ENCODE assay signal across 13 mouse cellular contexts in genomic region chr17:15820146-15820545, GRCm38 (mm10). TPM values are rescaled to one million over a fixed set of nuclear protein-coding genes. Genes with fewer than 3 reads are reported as not detected.
DNase-seq lines count a peak whose midpoint lies in the region; ATAC-seq and TF ChIP-seq lines count a peak whose summit lies in the region.
"Had no signal": no experiment of that assay in that cellular context is flagged by ENCODE, and none has a peak within 500 bp of the region (broad histone marks: within the 10 kb centered on the region; RNA-seq: fewer than 3 reads in every experiment).

No protein-coding gene starts in this region.

- H3K4me3 ChIP-seq in gastrocnemius, adult 2 months = peak overlapping the region; percentile 59
- H3K4me3 ChIP-seq in intestine, embryonic 15.5 days (replicated peaks) = no peak overlapping the region
- no peak overlapping the region for H3K4me3 ChIP-seq in intestine, postnatal 0 days (ENCODE audit: low read depth, low read length)
- no peak overlapping the region for H3K4me3 ChIP-seq in embryonic facial prominence, embryonic 12.5 days
- H3K4me3 ChIP-seq in neural tube, embryonic 14.5 days (ENCODE audit: low read depth, low read length) = no peak overlapping the region
- no peak overlapping the region for H3K4me3 ChIP-seq in forebrain, embryonic 11.5 days (ENCODE audit: low read depth, low read length)
- H3K4me3 ChIP-seq: erythroblast, embryonic 14.5 days had no signal

- H3K36me3 ChIP-seq in intestine, embryonic 15.5 days = peaks cover 10% of the 10 kb centered on the region
- peaks cover 16% of the 10 kb centered on the region; the same call in 1 of the 2 replicates for H3K36me3 ChIP-seq in intestine, postnatal 0 days (ENCODE audit: control insufficient read depth, insufficient read depth)
- H3K36me3 ChIP-seq in embryonic facial prominence, embryonic 12.5 days = peaks cover 6% of the 10 kb centered on the region; the same call in 1 of the 2 replicates
- no peaks in the 10 kb centered on the region; the same call in none of the 2 replicates for H3K36me3 ChIP-seq in neural tube, embryonic 14.5 days (ENCODE audit: control insufficient read depth, insufficient read depth, low read length)
- H3K36me3 ChIP-seq in forebrain, embryonic 11.5 days (ENCODE audit: control insufficient read depth, insufficient read depth, low read length) = no peaks in the 10 kb centered on the region; the same call in 1 of the 2 replicates

- ATAC-seq in intestine, embryonic 15.5 days = no peak
- no peak for ATAC-seq in intestine, postnatal 0 days
- ATAC-seq in embryonic facial prominence, embryonic 12.5 days (ENCODE audit: insufficient number of reproducible peaks, insufficient read depth, low FRiP score, low TSS enrichment) = no peak
- no peak for ATAC-seq in neural tube, embryonic 14.5 days (ENCODE audit: low read depth)
- ATAC-seq in forebrain, embryonic 11.5 days (replicated peaks; ENCODE audit: low FRiP score) = no peak

- WGBS in intestine, embryonic 15.5 days = 69% methylated on average over 6 of the region's 6 CpGs
- WGBS in intestine, postnatal 0 days = 67% methylated on average over 6 of the region's 6 CpGs
- 18% methylated on average over 6 of the region's 6 CpGs for WGBS in embryonic facial prominence, embryonic 12.5 days
- WGBS in neural tube, embryonic 14.5 days = 50% methylated on average over 6 of the region's 6 CpGs
- WGBS in forebrain, embryonic 11.5 days = 71% methylated on average over 6 of the region's 6 CpGs

- intact Hi-C loops in gastrocnemius, adult 2 months (cut with DNase I) = no loop called here
- intact Hi-C loops in gastrocnemius, postnatal 14 days (cut with DNase I; ENCODE audit: low total_unique reads) = no loop called here

- TF ChIP-seq CTCF in gastrocnemius, adult 2 months (IDR thresholded peaks at IDR 0.05) = no peak
- TF ChIP-seq CTCF in intestine, postnatal 0 days (IDR thresholded peaks at IDR 0.05; ENCODE audit: low read depth) = no peak

- no peak overlapping the region for H3K9ac ChIP-seq in intestine, embryonic 15.5 days
- H3K9ac ChIP-seq in intestine, postnatal 0 days (ENCODE audit: low read depth, low read length) = no peak overlapping the region
- no peak overlapping the region for H3K9ac ChIP-seq in embryonic facial prominence, embryonic 12.5 days
- H3K9ac ChIP-seq in neural tube, embryonic 14.5 days (replicated peaks; ENCODE audit: low read depth, low read length) = no peak overlapping the region
- H3K9ac ChIP-seq in forebrain, embryonic 11.5 days (ENCODE audit: low read length) = no peak overlapping the region

- 0 out of 2 replicates have a peak overlapping the region, but pooled peaks have one; percentile 2 for H3K4me2 ChIP-seq in intestine, embryonic 15.5 days (replicated peaks)
- no peak overlapping the region for H3K4me2 ChIP-seq in intestine, postnatal 0 days (replicated peaks; ENCODE audit: low read depth)
- H3K4me2 ChIP-seq in embryonic facial prominence, embryonic 12.5 days (replicated peaks) = peak overlapping the region; percentile 15; the same call in 1 of the 2 replicates
- H3K4me2 ChIP-seq in neural tube, embryonic 14.5 days (ENCODE audit: low read depth, low read length) = peak overlapping the region; percentile 2; the same call in 1 of the 2 replicates
- no peak overlapping the region for H3K4me2 ChIP-seq in forebrain, embryonic 11.5 days (ENCODE audit: low read depth, low read length, severe bottlenecking)

- H3K4me1 ChIP-seq in intestine, embryonic 15.5 days (replicated peaks) = peaks cover 17% of the 10 kb centered on the region; the same call in 1 of the 2 replicates
- H3K4me1 ChIP-seq in intestine, postnatal 0 days (replicated peaks; ENCODE audit: control insufficient read depth, insufficient read depth, low read length) = no peaks in the 10 kb centered on the region; the same call in 1 of the 2 replicates
- peaks cover 40% of the 10 kb centered on the region for H3K4me1 ChIP-seq in embryonic facial prominence, embryonic 12.5 days
- peaks cover 35% of the 10 kb centered on the region for H3K4me1 ChIP-seq in neural tube, embryonic 14.5 days (ENCODE audit: control insufficient read depth, insufficient read depth, low read length)
- no peaks in the 10 kb centered on the region for H3K4me1 ChIP-seq in forebrain, embryonic 11.5 days (replicated peaks; ENCODE audit: control insufficient read depth, insufficient read depth, low read length)

- no peaks in the 10 kb centered on the region for H3K9me3 ChIP-seq in intestine, embryonic 15.5 days
- no peaks in the 10 kb centered on the region for H3K9me3 ChIP-seq in intestine, postnatal 0 days (ENCODE audit: control insufficient read depth)
- H3K9me3 ChIP-seq in embryonic facial prominence, embryonic 12.5 days = no peaks in the 10 kb centered on the region
- H3K9me3 ChIP-seq in neural tube, embryonic 14.5 days (ENCODE audit: control insufficient read depth, low read length) = no peaks in the 10 kb centered on the region
- no peaks in the 10 kb centered on the region for H3K9me3 ChIP-seq in forebrain, embryonic 11.5 days (ENCODE audit: control insufficient read depth, low read length)

- no peak for DNase-seq in gastrocnemius, adult 2 months
- no peak for DNase-seq in gastrocnemius, postnatal 14 days
- no peak for DNase-seq in left cerebral cortex, adult 11 months (ENCODE audit: low spot score)
- no peak for DNase-seq in forebrain, embryonic 11.5 days (ENCODE audit: low spot score)
- DNase-seq: cerebellum, adult 8-10 months; kidney, adult 9 months; lung, postnatal 10 days; retina, postnatal 1 day had no signal

- no peaks in the 10 kb centered on the region for H3K27me3 ChIP-seq in intestine, embryonic 15.5 days (replicated peaks)
- H3K27me3 ChIP-seq in intestine, postnatal 0 days (replicated peaks; ENCODE audit: control insufficient read depth, insufficient read depth, low read length) = no peaks in the 10 kb centered on the region
- no peaks in the 10 kb centered on the region for H3K27me3 ChIP-seq in embryonic facial prominence, embryonic 12.5 days
- H3K27me3 ChIP-seq in neural tube, embryonic 14.5 days (ENCODE audit: control insufficient read depth, insufficient read depth, low read length) = no peaks in the 10 kb centered on the region
- no peaks in the 10 kb centered on the region for H3K27me3 ChIP-seq in forebrain, embryonic 11.5 days (ENCODE audit: control insufficient read depth, insufficient read depth, low read length)

- peak overlapping the region; percentile 80 for H3K27ac ChIP-seq in gastrocnemius, adult 2 months
- H3K27ac ChIP-seq in intestine, embryonic 15.5 days = no peak overlapping the region
- no peak overlapping the region for H3K27ac ChIP-seq in intestine, postnatal 0 days (ENCODE audit: low read depth, low read length)
- no peak overlapping the region for H3K27ac ChIP-seq in embryonic facial prominence, embryonic 12.5 days
- H3K27ac ChIP-seq in neural tube, embryonic 14.5 days (ENCODE audit: low read depth, low read length) = no peak overlapping the region
- no peak overlapping the region for H3K27ac ChIP-seq in forebrain, embryonic 11.5 days (ENCODE audit: low read depth, low read length)

RNA-seq across cellular contexts. Expression of gene Rgmb, which starts 10.7 kb away (rescaled TPM):
- total RNA-seq in gastrocnemius, adult 2 months (2021) = 10 to 100 TPM; 39.2 to 41.3 TPM
- 10 to 100 TPM; 41.5 to 45.0 TPM for total RNA-seq in gastrocnemius, postnatal 14 days (2021)
- 30.5 and 32.5 TPM in 2 replicates for polyA plus RNA-seq in intestine, embryonic 15.5 days (2015; fragmentation: Nextera tagmentation; extraction: Ambion mirVana)
- 27.7 and 33.8 TPM in 2 replicates for polyA plus RNA-seq in intestine, postnatal 0 days (2015; fragmentation: Nextera tagmentation; extraction: Ambion mirVana)
- polyA plus RNA-seq in embryonic facial prominence, embryonic 12.5 days (2016; fragmentation: Nextera tagmentation; extraction: Ambion mirVana) = 30.2 and 33.5 TPM in 2 replicates
- polyA plus RNA-seq in neural tube, embryonic 14.5 days (2014; fragmentation: Nextera tagmentation; extraction: Ambion mirVana) = 63.7 and 84.8 TPM in 2 replicates
- 47.6 and 56.5 TPM in 2 replicates for polyA plus RNA-seq in forebrain, embryonic 11.5 days (2014; fragmentation: Nextera tagmentation; extraction: Ambion mirVana)
- polyA plus RNA-seq: erythroblast, embryonic 14.5 days had no signal

Comparison
In these comparisons a context has a peak if more than half of its experiments do, and no peak if none do; other contexts are left out.
1. H3K4me2 ChIP-seq: peak in intestine, embryonic 15.5 days (single experiment), embryonic facial prominence, embryonic 12.5 days (single experiment) and neural tube, embryonic 14.5 days (single experiment); none in intestine, postnatal 0 days (single experiment) and forebrain, embryonic 11.5 days (single experiment).